Mouse (Mus musculus) E14TG2a.4 (cell line): ENCODE measurements at regions not wholly inside any gene's neighbourhood (a gene's known extent, or its start where the extent isn't known, plus 50 kb on each side); places are given as distances from the start of the nearest gene placed in this dataset.

Experiments used
- CTCF ChIP-seq: conservative IDR thresholded peaks from 2 replicates; pipeline ENCODE4 v1.5.1; 2014; ENCODE audit warnings: low read length
- NANOG ChIP-seq: IDR thresholded peaks from 2 replicates; pipeline ENCODE4 v1.6.1; 2014; ENCODE audit warnings: borderline replicate concordance, low read length, mixed read lengths
- POU5F1 ChIP-seq: IDR thresholded peaks from 2 replicates; pipeline ENCODE4 v1.6.1; 2014; ENCODE audit warnings: low read length, borderline replicate concordance

- no peak for TF ChIP-seq CTCF
- TF ChIP-seq POU5F1, result no peak
- TF ChIP-seq NANOG, result no peak
These were observed 85.9 kb upstream of the Sfswap start for GRCm38 (mm10) chr5:129414960-129415706.
